Mouse (Mus musculus) heart, postnatal 25 days (tissue): ENCODE data around the gene Gata2. TPM values are rescaled to one million over a fixed set of nuclear protein-coding genes. Genes with fewer than 3 reads are reported as not detected.
"Not testable (repeated sequence)": the region's sequence is repeated elsewhere in the genome, so short reads cannot be mapped to it uniquely, and the experiment has no call there.

Experiments used
- DNase-seq: peaks from one replicate; pipeline ENCODE4 v3.0.0; 2022; ENCODE audit warnings: low spot score
- intact Hi-C: fragments of 180-260 bp; cut with DNase I; formaldehyde crosslinking; loops from one replicate; pipeline ENCODE4 v1.15.1; 2025
- total RNA-seq, 2 experiments: library from RNA; stranded (reverse); gene quantifications; 2 replicates each; pipeline ENCODE4 v1.2.3; 2021

The Gata2 gene
- total RNA-seq, result 10 to 100 TPM; 17.0 to 19.8 TPM

DNA sequence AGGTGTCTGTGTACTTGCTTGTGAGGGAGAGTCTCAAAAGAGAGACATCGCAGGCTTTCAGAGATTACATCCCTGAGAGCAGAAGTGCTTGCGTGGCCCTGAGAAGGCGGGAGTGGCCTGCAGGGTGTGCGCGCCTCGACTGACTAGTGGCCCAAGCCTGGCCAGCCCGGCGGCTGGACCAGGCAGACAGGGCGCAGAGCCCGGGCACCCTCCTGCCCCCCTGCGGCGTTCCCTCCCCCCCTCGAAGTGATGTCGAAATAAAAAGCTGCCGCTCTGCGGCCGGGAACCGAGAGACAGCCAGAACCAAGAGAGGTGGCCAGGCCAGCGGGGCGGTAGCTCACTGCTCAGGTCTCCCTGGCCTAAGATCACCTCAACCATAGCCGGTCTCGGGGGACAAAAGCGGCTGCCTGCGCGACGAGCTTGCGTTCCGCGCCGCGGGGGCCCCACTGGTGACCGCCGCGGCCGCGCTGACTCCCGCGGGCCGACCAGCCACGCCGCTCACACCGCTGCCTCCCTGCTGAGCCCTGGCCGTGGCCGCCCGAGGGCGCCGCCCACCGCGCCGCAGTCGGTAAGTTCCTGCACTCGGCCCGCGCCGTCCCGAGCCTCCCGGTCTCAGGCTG, at the start of gene Gata2:
Gene Gata2 (plus strand): TSS at position 459 of the 620 bp plus-strand sequence.
- intact Hi-C loops, result no loop called here
- DNase-seq, result no peak

DNA sequence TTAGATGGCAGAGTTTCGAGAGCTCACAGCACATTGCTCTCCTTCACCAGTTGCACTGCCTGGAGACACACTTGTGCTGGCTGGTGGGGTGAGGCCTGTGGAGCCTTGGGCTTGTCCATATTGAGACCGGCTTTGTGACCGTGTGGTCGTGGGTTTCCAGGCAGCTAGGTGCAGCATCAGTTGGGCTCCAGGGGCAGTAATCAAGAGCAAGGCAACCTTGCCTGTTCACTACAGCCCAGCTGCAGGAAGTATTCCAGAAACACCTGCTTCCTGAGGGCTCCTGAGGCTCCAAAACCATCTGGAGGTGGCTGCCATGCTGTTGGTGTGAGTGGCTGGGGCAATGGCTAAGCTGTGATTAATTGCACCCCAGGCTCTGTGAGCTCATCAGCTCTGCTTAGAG, 47.9 kb upstream of the Gata2 start:
- no peak for DNase-seq
- intact Hi-C loops, result no loop called here

DNA sequence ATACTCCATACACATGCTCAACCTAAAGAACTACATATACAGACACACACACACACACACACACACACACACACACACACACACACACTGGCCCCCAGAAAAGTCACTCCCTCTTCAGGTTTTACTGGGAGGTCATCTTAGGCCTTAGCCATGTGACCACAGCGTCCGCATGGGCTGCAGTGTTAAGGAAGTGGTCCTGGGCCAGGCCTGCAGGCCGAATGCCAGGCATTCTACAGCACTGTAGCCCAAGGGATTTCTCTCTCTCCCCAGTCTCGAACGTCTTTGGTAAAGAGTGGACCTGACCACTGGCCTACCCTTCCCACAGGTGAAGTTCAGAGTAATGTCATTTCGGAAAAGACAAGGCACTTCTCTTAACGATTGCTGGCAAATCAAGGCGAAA, 47.1 kb upstream of the Gata2 start:
- no peak for DNase-seq
- intact Hi-C loops, result no loop called here

DNA sequence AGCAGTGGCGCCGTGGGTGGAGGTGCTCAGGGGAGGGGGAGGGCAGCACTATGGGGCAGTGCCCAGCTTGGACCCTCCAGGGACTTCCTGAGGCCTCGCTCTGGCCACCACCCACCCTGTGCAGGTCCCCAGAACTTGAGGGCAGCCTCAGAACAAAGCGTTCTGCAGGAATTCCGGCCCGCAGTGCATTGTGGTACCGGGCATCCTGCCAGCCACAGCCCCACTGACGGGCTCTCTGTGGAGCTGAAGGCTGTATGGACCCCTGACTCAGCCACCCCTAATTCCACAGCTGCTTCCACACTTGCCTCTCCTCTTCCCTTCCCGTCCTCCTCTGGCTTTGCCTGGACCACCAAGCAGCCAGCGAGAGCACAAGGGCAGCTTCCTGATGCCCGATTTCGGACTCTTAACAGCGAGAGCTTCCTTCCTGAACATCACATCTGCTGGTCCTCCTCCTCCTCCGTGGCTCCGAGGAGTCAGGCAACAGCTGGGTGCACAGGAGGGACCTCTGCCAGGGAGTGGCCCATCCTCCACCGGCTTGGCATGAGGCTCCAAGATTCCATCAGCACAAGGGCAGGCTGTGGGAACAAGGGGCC, 46.2 kb upstream of the Gata2 start:
- peak; percentile 59 for DNase-seq
- intact Hi-C loops, result loop anchor here (1.0 kb wide), 1 partner anchor 13 kb away; no protein-coding TSS in a partner anchor

DNA sequence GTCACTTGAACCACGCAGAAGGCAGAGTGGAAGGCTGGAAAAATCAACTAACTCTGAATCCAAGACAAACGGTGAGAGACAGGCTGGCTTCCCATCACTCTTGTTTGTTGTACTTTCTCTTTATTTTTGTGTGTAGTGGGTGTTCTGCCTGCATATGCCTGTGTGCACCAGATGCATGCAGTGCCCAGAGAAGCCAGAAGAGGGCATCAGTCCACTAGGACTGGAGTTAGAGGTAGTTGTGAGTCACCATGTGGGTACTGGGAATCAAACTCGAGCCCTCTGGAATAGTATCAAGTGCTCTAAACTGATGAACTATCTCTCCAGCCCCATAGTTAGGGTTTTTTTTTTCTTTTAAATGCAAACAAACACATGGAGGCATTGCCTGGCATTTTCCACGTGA, 42.4 kb upstream of the Gata2 start:
- DNase-seq, result no peak
- intact Hi-C loops, result no loop called here

DNA sequence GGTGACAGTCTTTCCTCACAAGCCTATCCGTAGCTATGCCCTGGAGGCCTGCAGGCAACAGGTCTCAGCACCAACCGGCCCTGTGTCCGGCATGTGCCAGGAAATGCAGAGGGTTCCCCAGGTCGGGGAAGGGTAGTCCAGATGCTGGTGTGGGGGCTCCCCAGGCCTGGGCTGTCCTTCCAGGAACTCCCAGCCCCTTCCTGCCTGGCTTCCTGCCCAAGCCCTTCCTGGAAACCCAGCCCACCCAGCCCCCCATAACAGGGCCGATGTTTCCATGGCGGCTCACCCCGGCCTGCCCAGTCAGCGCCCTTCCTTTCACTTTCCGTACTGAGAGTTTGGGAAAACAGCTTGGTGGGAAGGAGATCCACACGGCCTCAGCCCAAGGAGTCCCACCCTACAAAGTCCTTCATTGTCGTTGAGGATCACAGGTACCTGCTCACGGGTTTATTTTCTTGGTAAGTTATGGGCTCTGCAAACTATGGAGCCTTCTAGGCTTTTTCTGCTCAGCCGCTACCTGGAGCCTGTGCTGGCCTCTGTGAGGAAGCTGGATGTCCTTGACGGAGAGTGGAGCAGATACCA, 41.5 kb upstream of the Gata2 start:
- intact Hi-C loops, result loop anchor here (2.0 kb wide), 1 partner anchor 17 kb away; no protein-coding TSS in a partner anchor
- DNase-seq, result peak; percentile 59

DNA sequence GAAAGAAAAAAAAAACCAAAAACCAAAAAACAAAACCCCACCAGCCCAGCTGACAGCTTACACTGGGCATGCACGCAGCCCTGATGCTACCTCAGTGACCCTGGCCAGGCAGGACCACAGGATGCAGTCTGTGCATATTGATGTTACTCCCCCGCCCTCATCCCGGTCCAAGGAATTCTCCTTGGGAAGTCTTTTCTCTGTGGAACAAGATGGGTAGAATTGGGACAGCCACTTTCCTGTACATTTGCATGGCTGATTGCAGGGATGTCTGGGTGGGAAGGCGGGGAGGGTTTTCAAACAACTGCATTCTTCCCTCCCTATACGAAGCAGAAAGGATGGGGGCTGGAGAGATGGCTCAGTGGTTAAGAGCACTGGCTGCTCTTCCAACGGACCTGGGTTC, 40.7 kb upstream of the Gata2 start:
- DNase-seq, result no peak
- intact Hi-C loops, result loop anchor here (2.0 kb wide), 1 partner anchor 18 kb away; no protein-coding TSS in a partner anchor

DNA sequence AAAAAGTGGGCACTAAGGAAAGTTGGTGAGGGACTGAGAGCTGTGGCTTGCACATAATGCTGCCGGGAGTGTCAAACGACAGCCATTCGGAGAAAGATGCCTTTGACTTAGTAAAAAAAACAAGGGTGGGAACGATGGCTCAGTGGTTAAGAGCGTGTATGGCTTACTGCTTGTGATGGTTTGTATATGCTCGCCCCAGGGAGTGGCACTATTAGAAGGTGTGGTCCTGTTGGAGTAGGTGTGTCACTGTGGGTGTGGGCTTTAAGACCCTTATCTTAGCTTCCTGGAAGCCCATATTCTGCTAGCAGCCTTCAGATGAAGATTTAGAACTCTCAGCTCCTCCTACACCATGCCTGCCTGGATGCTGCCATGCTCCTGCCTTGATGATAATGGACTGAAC, 38.1 kb upstream of the Gata2 start:
- intact Hi-C loops, DNase-seq: not testable (repeated sequence)

DNA sequence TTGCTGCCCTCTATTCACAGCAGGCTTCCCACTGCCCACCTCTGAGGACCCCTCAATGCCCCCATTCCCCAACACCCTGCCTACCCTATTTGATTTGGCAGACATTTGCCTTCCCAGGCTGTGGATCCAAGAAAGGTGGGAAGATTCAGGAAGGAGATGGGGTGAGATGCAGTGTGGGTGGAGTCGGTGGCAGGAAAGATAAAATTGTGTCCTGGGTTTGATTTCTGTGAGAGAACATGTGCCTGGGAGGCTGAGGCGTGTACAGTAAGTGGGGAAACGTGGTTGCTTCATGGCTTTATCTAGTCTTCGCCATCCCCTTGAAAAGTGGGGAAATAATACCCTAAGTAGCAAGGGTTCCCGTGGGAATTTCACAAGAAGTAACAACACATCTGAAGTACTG, 34.9 kb upstream of the Gata2 start:
- intact Hi-C loops, result no loop called here
- DNase-seq, result no peak

DNA sequence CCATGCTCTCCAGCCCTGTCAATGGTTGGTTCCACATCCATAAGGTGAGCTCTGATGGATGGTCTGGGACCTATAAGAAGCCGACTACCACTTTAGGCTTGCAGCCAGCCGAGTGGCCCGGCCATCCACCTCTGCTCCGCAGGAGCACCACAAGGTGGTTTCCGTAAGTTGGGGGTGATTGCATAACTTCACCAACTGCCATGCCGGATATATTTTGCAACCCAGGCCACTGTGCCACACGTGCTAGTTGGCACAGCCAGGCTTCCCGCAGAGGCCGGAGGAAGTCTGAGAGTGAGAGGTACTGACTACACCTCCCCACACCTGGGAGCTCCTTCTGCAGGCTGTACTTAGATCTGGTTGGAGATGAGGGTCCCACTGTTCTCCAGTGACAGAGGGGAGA, 27.6 kb upstream of the Gata2 start:
- intact Hi-C loops, result no loop called here
- DNase-seq, result no peak

DNA sequence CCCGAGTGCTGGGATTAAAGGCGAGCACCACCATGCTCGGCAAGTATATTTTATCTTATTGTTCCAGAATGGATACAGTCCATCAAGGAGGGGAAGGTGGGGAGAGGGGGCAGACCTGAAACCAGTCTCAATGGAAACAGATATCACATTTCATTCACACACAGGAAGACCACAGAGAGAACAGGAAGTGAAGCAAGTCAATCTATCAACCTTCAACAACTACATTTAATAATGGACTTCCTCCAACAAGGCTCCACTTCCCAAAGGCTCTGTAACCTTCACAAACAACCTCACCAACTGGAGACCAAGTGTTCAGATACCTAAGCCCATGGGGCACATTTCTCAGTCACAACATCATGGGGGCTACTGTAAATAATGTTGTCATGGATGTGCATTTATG, 19.5 kb upstream of the Gata2 start:
- intact Hi-C loops, result no loop called here
- DNase-seq, result no peak

DNA sequence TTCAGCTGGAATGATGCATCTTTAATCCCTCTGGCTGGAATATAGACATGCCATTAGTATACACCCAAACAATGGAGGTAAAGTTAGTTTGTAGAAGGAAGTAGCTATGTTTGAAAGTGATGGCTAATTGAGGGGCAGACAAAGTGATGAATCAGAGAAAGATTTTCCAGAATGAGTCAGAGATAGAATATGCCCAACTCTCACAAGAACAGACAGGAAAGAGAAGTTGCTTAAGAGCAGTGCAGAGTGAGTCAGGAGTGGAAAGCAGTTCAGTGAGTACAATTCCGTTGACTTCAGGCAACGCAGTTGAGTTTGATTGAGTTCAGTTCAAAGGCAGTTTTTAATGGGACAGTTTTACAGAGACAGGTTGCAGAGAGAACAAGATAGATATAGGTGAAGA, 19.0 kb upstream of the Gata2 start:
- intact Hi-C loops, result no loop called here
- DNase-seq, result no peak

DNA sequence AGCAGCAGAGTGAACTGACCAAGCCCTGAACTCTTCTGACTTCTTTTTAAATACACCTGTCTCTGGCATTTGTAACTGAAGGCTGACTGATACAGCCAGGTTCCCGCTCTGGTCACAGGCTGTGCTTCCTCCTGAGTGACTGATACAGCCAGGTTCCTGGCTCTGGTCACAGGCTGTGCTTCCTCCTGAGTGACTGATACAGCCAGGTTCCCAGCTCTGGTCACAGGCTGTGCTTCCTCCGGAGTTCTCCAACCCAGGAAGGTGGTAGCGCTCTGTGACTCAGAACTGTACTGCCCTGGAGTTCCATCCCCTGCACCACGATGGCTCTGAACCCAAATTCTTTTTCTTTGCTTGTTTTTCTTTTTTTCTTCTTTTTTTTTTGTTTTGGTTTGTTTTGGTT, 9.0 kb upstream of the Gata2 start:
- intact Hi-C loops, result loop anchor here (5.0 kb wide), 2 partner anchors 303 to 318 kb away; no protein-coding TSS in a partner anchor
- DNase-seq, result no peak

DNA sequence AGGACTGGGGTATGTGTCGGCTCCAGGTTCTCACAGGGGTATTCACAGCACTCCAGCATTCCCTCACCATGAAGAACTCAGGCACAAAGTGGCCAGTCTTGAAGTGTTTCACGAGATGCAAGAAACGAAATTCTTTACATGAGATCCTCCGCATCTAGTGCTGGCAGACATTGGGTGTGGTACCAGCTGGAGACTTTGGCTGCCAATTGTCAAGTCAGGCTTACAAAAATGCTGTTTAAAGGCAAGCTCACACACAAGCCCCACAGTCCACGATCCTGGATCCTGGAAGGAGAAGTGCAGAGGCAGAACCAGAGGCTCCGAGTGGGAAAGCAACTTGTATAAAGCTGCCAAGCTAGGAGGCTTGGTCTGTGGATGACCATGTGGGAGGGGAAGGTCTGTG, 5.5 kb upstream of the Gata2 start:
- DNase-seq, result no peak

DNA sequence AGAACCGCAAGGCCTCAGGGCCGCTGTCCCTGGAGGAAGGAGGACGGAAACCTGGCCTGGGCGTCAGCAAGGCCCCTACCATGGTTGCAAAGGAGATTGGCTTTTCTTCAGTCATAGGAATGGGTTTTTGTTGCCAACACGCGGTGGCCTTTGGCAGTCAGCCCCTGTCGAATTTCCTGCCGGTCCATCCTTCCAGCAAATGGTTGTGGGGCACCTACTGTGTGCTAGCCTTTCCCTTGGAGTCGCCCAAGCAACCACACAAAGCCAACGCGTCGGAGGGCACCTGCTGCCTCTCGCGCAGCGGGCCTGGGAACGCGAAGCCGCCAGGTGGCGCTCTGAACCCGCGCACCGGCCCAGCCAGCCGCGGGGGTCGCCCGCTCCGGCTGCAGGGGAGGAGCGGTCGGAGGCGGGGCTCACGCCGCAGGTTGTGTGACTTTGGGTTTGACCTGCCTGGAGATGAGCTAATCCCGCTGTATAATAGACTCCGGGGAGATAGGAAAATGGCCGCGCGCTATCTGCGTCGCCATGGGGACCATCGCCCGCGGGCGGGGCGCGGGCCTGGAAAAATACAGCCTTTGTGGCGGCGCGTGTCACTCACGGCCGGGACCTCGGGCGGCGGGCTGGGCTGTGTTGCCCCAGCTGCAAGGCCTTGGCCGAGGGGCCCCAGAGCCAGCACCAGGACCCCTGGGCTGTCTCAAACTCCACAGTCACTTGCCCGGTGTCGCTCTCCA, 4.2 kb upstream of the Gata2 start:
- intact Hi-C loops, result loop anchor here (1.0 to 5.0 kb wide), 6 partner anchors 53 to 313 kb away; no protein-coding TSS in a partner anchor
- DNase-seq, result peak; percentile 61

More for the DNA sequence above, 5.5 kb upstream of the Gata2 start:
- intact Hi-C loops, result loop anchor here (2.0 to 5.0 kb wide), 5 partner anchors 63 to 314 kb away; no protein-coding TSS in a partner anchor

DNA sequence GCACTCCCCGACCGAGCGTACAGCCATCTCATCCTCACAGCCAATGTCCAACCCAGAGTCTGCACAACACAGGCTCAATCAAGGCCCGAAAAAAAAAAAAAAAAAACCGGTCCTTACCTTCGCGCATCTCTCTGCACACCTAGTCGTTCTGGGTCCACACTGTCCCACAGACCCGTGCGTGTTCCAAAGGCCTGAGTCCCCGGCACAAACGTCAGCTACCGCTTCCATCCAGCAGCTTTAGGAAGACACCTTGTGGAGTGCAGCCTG, 3.7 kb upstream of the Gata2 start:
- intact Hi-C loops, result no loop called here

DNA sequence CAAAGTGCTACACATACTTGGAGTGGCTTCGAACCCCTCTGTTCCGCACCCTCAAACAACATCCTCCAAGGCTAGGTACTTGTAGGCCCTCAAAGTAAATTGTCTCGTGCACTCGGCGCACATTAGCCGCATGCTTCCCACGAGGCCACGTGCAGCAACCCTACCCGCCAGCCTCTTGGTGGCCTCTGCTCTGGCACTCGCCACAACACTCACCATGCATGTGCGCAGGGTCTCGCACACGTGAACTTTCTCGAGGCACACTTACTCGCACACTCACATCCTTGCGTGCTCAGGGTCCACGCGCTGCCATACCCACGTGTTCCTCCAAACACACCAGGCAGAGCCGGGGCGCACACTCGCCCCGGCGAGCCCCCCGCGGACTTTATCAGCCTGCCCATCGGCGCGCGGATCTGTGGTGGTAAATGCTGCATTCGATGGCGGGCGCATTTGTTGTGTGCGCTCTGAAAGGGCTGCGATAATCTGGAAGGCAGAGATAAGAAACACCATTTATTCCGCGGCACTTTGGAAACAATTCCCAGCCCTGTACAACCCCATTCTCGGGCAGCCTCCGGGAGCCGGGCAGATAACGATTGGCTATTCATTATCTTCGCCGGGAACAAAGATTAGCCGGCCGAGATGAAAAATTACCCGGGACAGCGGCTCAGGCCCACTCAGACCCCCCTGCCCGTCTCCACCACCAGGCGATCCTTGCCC, 3.2 kb upstream of the Gata2 start:
- intact Hi-C loops, result no loop called here
- no peak for DNase-seq

More for the DNA sequence above, 3.7 kb upstream of the Gata2 start:
- DNase-seq, result no peak

DNA sequence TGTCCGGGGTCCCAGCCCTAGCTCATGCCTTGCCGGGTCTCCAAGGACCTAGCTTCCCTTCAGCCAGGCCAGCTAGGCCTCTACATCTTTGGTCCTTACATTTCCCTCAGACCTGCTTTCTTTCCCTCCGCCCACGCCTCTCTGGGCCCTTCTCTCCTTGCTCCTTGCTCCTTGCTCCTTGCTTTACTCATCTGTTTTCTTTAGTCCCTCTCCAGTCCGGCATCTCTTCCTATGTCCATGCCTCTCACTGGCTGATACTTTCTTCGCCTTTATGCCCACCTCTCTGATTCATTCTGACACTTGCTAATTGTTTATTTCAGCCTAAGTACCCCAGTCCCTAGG, 2.7 kb upstream of the Gata2 start:
- intact Hi-C loops, result no loop called here
- no peak for DNase-seq

DNA sequence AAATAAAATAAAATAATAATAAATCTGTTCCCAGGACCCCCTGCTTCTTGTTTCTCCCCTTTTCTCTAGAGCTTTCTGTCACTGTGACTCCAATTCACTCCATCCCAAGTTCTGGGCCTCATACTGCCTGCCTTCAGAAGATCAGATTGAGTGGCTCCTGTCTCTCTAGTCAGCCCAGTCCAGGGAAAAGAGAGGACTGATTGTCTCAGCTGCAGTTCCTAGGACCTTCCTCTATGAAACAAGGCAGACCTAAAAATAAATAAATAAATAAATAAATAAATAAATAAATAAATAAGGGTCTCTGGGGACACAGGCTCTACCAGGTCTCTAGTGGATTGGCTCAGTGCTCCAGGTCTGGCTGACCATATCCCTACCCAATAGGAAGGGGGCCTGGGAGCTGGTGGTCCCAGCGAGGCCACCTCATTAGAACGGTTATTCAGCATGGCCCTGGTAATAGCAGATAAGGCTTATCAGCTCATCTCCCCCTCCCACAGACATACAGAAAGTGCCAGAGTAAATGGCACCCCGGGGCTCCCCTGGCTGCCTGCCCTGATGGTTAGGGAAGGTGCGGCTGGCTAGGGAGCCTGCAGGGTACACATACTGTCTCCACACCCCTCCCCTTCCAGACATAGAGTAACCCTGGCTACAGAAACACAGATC, 2.1 kb upstream of the Gata2 start:
- no peak for DNase-seq
- intact Hi-C loops, result no loop called here

DNA sequence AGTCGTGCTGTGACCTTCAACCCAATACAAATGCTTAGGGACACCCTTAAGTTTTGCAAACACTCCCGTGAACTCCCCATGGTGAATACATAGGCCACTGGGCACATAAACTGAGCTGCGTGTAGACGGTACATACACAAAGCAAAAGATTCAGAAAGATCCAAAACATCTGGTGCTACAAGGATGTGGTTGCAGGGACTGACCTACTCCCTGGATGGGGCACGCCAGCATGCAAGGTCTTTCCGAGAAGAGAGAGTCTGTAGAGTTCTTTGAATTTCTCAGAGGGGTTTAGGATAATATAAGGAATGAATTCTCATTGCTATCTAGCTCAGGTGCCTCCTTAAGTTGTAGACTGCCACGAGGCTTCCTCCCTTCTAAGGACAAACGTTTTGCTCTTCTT, 935 bp upstream of the Gata2 start:
- no peak for DNase-seq
- intact Hi-C loops, result no loop called here
